Mouse (Mus musculus): ENCODE measurements around the gene Akr1b10.
"Not testable (repeated sequence)": the region's sequence is repeated elsewhere in the genome, so short reads cannot be mapped to it uniquely, and the experiment has no call there.

The Akr1b10 gene

DNA sequence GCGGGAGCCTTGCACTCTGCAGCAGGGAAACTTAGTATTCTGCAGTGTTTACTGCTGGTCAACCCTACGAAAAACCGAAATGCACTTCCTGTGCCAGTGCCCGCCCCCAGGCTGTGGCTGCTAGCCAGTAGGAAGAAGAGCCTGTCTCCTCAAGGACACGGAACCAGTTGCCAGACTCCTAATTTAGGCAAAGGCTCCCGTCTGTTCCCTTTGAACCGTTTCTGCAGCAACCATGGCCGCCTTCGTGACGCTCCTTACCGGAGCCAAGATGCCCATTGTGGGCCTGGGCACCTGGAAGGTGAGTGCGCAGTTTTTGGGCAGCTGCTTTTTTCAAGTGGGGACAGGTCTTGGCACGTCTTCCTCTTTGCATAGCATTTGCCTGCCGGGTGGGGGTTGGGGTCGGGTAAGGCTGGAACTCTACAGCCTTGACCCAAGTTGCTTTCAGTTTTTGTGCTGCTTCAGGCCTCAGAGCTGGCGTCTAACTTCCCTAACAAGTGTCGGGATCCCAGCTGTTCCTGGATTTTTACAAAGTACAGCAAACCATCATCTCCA lies at the start of gene Akr1b10:
Akr1b10 (plus strand) TSS at position 109 of the 552 bp plus-strand sequence.
- peak; percentile 71 for DNase-seq (ENCODE audit: low spot score)

DNA sequence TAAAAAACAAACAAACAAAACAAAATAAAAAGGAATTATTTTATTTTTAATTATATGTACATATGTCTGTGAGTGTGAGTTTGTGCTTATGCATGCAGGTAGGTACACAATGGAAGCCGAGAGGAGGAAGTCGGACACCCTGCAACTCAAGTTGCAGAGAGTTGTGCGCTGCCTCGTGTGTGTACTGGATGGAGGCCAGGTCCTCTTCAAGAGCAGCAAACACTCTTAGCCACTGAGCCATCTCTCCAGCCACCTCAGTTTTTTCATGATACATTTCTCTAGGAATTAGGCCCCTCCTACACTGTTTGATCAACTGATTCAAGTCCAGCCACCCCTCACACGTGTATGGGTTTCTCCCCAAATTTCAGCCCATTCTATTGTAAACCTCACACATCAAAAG lies 49.3 kb upstream of the Akr1b10 start:
- no peak for DNase-seq (ENCODE audit: low spot score)

DNA sequence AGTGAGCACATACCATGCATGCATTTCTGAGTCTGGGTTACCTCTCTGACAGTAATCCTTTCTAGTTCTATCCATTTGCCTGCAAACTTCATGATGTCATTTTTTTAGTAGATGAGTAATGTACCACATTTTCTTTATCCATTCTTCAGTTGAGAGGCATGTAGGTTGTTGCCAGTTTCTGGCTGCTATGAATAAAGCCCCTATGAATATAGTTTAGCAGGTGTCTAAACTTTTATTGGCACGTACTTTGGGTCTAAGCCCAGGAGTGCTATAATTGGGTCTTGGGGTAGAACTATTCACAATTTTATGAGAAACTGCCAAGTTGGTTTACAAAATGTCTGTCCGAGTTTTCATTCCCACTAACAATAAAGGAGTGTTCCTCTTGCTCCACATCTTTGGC lies 46.2 kb upstream of the Akr1b10 start:
- DNase-seq (ENCODE audit: low spot score), result no peak

DNA sequence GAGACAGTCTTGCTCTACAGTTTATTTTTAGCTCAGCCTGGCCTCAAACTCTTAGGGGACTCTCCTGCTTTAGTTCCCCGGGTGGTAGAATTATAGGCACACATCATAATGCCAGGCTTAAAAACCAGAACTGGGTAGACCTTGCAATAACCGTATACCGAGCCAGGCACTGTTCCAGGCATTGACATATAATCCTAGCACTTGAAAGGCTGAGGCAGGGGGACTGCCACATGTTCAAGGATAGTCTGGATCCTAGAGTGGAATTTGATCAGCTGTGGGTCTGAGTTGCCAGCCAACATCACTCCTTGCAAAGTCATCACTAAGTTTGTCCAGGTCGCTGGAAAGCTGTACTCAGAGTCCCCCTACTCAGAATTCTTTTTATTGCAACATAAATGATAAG lies 42.0 kb upstream of the Akr1b10 start:
- no peak for DNase-seq (ENCODE audit: low spot score)

DNA sequence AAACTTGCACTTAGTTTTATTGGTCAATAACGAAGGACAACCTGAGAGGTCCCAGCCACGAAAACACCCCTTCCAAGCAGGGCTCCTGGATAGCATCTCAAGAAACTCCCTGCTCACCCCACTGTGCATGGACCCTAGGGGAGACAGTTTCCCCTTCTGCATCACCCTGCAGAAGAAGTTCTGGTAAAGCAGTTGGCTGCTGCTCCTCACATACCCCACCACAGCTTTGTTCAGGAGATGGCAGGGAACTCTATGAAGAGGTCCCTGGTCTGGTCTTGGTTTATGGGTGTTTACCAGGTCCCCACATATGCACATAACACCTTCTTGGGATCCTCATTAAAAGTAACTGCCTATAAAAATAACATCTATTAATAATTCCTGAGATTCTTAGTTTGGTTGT lies 41.5 kb upstream of the Akr1b10 start:
- no peak for DNase-seq (ENCODE audit: low spot score)

DNA sequence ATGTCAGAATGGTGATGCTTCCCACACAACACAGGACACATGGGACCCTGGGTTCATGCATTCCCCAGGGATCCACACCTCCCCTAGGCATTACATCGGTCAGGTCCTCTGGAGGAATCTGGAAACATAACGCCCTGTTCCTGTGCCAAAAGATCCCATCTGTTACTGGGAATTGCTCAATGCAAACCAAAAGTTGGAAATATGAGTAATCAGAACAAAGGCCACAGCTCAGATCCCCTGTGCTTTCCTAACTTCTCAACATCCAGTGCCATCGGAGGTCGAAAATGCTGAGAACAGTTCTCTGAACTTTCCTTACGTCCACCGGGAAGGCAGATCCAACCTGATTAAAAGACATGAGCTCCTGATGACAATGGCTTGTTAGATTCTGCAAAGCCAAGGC lies 40.6 kb upstream of the Akr1b10 start:
- no peak for DNase-seq (ENCODE audit: low spot score)

DNA sequence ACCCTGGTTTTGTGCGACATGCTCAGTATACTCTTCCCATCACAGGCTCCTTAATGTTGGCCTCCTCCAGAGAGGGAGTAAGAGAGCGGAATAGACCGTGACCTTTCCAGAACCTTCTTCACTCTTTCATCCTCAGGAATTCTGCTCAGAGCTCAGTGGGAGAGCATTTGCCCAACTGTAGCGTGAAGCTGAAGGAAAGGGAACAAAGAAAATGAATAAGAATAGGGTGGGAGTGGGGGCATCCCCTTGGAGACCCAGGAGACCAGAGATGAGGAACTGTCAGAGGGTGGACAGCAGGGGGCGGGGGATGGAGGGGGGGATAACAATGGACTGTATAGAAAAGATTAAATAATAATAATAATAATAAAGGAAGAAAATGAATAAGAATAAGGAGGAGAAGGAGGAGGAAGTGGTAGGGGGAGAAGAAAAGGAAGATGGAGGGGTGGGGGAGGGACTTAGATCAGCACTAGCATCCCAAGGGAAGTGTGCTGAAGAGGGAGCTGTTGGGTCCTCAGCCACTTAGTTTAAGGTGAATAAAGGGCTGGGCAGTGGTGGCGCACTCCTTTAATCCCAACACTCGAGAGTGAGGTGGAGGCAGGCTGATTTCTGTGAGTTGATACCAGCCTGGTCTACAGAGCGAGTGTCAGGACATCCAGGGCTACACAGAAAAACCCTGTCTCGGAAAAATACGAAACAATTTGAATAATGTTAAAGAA lies 39.7 kb upstream of the Akr1b10 start:
- DNase-seq (ENCODE audit: low spot score), result no peak

DNA sequence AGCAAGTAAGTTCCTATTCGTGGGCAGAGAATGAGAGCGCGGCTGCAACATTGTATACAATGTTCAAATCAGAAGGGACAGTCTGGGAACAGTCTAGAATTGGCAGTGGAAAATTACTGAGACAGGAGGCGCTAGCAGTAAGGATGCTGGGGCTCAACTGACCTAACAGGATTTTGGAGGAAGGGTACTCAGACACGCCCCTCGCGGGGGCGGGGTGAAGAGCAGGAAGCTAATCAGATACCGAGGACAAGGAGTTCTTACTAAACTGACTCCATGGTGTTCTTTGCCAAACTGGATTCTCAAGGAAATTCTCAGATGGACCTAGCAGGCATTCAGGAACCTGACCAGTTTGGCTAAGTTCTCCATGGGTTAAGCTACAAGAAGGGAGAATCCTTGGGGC lies 39.1 kb upstream of the Akr1b10 start:
- DNase-seq (ENCODE audit: low spot score), result no peak

DNA sequence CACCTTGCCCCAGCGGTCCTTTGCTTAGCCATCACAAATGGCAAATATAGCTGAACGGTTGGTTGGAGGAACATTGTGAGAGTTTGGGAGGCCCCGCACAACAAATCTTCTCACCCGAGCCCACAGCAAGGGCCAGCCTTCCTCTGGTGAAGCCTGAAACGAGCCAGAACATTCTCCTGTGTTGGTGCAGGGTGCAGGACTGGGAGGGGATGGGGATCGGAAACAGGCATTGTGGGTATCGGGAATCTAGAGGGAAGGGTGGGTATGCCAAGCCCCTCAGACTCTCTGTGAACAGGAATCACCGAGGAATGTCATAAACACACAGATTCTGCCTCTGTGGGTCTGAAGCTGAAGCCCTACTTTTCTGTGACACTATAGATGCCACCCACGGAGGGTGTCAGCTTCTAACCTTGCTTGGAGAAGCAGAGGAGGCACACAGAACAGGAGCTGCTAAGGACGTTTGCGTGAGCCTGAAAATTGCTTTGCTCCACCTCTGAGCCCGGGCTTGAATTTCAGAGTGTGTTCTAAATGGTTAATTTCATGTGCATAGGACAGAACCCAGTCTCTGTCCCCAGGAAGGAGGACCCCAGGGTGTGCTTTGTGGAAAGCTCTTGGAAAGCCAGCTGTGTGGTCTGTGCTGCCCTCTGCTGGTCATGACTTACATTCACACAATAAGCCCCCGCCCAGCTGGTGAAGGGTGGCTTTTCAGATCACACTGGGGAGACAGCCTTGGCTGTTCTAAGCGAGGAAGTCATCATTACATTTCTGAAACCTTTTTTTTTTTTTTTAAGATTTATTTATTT lies 37.7 kb upstream of the Akr1b10 start:
- peak; percentile 68 for DNase-seq (ENCODE audit: low spot score)

DNA sequence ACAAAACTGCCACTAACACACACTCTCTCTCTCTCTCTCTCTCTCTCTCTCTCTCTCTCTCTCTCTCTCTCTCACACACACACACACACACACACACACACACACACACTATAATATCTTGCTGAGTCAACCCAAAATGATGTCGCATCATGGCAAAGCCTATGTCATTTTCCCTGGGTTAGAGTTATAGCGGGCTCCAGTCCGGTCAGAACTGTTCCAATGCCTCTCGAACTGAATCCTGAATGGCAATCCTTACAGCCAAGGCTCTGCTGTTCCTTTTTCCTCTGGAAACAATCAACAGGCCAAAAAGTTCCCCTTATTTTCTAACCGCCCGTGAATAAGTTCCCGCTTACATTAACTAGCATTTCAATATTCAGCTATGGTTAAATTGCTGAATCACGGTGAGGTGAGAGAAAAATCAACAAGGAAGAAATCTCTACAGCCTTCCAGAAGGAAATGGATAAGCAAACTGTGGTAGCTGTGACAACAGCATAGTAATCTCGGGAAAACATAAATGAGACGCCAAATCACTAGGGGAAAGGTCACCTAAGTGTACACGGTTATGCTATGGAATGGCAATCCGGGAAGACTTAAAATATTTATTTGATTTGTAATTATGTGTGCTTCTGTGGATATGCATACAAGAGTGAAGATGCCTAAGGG lies 33.9 kb upstream of the Akr1b10 start:
- DNase-seq (ENCODE audit: low spot score), result no peak

DNA sequence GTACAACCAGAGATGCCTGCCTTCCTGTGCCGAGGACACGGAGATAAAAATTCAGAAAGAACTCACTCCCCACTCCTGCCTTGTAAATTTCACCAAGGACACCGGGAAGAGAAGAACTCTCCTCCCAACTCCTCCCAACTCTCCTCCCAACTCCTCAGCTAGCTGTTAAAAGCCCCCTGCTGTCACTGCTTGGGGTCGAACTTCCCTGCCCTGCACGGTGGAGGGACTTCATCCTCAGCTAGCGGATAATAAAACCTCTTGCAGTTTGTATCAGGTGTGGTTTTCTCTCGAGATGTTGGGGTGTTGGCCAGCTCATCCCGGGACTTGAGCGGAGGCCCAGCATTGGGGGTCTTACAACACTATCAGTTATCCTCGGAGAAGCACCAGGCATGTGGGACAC lies 32.5 kb upstream of the Akr1b10 start:
- DNase-seq (ENCODE audit: low spot score), result not testable (repeated sequence)

DNA sequence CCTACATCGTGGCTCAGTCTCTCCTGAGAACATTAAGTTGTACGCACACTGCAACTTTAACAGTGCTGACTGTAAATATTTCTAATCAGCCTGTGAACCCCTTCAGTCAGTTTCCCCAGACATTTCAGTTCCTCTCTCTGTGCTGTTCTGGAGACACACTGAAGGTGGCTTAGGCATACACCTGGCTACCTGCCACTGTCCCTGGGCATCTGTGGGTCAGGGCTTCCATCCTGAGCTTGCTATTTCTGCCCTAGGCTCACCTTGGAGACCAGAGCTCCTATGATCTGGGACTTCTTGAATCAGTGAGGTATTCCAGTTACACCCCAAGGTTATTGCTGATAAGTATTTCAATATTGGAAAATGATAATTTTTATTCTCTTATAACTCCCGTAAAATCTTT lies 31.6 kb upstream of the Akr1b10 start:
- DNase-seq (ENCODE audit: low spot score), result no peak

DNA sequence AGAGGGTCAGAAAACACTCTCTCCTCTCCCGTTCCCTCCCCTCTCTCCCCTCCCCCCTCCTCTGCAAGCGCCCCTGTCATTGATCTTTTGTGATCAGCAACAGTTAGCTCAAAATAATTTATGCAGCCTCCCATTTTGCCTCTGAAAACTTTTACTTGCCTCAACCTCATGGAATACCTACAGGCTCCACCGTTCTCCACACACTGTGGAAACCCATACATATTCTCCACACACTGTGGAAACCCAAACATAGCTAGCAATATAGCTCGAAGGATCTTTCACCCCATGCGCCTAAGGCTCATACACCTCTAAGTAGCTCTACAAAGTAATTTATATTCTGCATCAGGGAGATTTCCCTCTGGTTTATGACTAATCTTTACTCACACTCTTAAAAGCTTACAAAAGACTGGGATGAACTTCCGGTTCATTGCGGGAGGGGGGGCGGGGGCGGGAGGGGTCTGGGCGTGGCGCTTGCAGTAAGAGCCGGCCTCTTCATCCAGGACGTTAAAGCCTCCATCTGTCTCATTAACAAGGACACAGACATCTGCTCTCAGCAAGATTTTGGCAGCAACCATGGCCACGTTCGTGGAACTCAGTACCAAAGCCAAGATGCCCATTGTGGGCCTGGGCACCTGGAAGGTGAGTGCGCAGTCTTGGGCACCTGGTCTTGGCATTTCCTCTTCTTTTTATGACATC lies 30.2 kb upstream of the Akr1b10 start, which contains the start of gene Akr1b8:
Akr1b8 (plus strand) TSS at position 462 of the 696 bp plus-strand sequence.
- no peak for DNase-seq (ENCODE audit: low spot score)

DNA sequence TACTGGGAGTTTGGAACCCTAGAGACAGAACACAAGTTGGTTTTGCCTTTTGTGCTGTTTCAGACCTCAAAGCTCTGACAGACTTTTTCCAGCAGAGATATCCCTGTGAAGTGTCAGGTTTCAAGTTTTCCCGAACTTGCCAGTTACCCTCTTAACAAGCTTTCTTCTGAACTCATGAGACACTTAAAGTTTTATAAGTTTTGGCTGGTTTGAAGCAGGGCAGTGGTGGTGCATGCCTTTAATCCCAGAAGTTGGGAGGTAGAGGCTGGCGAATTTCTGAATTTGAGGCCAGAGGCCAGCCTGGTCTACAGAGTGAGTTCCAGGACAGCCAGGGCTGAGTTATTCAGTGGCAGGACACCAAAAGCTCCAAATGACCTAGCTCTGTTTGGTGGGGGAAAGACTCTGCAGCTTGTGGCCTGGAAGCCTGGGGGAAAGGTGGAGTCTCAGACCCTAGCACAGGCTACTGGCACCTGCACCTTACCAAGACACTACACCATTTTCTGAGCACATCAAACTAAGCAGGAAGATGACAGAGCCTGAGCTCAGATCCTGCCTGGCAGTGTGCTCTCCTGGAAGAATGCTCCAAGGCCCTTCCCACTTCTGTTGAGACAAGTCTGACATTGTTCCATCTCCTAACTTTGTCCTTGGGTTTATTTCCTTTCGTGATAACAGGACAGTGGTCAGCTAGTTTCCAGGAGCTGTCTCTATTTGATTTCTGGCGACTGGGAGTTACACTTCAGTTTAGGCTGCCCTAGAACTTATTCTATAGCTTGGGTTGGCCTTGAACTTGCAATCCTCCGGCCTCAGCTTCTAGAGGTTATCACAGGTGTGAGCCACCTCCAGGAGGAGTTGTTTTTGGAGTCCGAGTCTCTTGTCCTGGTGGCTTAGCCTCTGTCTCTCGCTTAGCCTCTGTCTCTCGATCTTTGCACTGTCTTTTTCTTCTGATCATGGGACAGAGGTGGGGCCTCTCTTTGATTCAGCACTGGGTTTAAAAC lies 29.4 kb upstream of the Akr1b10 start:
- no peak for DNase-seq (ENCODE audit: low spot score)

DNA sequence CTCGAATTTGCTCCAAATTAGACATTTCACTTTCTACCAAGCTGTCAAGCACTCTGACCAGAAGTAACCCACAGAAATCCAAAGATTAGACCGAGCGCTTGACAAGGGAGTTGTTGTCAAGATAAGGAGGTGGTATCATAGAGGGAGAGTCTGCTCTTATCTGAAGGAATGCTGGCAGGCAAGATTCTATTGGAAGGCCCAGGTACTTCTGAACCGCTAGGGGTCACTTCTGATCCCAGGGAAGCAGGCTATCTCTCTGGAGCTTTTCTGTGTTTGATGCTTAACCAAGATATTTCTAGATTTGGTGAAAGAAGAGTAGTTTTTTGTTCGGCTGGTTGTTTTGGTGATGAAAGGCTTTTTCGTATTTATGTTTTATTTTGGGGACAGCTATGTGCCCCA lies 28.7 kb upstream of the Akr1b10 start:
- no peak for DNase-seq (ENCODE audit: low spot score)

DNA sequence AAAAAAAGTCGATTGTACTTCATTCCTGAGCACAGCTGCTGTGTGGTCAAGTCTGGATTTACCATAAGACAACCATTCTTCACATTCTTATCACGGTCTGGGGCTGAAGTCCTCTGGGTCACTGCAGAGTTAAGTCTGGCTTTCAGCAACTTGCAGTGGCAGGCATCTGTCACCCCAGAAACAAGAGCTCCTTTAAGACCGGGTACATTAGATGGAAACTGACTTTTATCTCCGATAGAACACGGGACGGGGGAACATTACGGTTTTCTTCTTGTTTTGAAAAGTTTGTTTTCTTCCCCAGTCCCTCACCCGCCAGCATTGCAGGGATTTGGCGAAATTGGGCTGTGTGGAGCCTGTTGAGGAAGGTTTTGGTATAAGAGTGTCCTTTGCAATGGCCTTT lies 28.2 kb upstream of the Akr1b10 start:
- no peak for DNase-seq (ENCODE audit: low spot score)

DNA sequence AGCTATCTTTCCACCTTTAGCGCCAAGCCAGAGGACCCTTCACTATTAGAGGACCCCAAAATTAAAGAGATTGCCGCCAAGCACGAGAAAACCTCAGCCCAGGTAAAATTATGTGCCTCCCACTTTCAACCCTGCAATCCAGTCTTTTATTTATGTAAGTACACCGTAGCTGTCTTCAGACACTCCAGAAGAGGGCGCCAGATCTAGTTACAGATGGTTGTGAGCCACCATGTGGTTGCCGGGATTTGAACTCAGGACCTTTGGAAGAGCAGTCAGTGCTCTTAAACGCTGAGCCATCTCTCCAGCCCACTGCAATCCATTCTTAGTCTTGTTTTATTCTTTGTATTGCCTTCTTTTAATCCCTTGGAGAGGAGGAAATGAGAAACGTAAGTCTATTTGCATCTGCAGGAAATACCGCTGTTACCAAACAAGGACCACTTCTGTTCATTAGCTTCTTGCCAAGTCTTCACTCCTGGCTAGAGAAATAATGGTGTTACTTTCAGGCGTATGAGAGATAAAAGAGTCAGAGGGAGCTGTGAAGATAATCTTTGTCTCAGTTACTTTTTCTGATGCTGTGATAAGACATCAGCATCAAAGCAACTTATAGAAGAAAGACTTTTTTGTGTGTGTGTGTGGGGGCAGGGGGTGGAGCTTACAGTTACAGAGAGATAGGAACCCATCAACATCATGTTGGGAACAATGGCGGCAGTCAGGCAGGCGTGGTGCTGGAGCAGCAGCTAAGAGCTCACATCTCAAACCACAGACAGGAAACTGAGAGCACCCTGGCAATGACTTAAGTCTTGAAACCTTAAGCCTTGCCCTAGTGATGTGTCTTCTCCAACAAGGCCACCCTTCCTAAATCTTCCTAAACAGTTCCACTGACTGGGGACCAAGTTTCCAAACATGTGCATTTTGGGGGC lies 19.5 kb upstream of the Akr1b10 start:
- DNase-seq (ENCODE audit: low spot score), result peak; percentile 28

DNA sequence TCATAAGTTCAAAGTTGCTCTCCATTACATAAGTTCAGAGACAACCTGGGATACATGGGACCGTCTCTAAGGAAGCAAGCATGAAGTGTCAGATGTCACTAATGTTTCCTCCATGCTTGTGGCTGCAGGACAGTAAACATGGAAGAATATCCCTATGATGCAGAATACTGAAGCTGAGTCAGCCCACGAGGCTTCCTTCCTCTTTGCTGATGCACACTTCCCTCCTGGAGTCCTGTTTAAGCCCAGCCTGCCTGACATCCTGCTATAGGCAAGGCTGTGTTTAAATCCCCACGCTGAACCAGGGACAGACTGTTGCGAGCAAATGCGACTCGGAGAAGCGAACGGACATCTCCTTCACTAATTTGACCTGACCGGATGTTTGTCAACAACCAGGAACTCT lies 16.0 kb upstream of the Akr1b10 start:
- no peak for DNase-seq (ENCODE audit: low spot score)

DNA sequence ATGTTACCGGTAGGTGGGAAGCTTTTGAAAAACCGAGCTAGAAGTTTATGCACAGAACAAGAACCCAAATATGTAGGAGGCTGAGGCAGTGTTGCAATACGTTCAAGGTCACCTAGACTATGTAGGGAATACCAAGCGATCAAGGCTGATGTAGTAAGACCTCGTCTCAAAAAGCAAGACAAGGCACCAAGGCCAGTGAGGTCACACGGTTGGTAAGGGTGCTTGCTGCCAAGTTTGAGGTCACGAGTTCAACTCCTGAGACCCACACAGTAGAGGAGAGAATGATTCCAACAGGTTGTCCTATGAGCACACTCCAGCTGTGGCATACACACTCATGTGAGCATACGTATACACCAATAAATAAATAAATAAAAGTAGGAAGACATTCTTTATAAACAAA lies 13.9 kb upstream of the Akr1b10 start:
- DNase-seq (ENCODE audit: low spot score), result no peak

Data from T-cell, adult 2 months (primary cell).